Mouse (Mus musculus) lung, postnatal 0 days (tissue): ENCODE results near the gene Ndufs7. TPM values are rescaled to one million over a fixed set of nuclear protein-coding genes. Genes with fewer than 3 reads are reported as not detected.
A peak's percentile ranks its signal among the peaks of the same experiment; 100 is the strongest.

ENCODE experiments used
- ATAC-seq: fragments of 200-750 bp; cut with Nextera tagmentation; 2 replicates; pipeline ENCODE4 v1.8.0; 2017; ENCODE audit warnings: moderate library complexity
- DNase-seq: peaks from one replicate; pipeline ENCODE4 v3.0.0-alpha.2; 2016; ENCODE audit warnings: low spot score
- H3K27ac ChIP-seq: fragments of 300-500 bp; sonication (generic); 2 replicates; pipeline ENCODE4 v1.5.1; 2014; ENCODE audit warnings: antibody characterized with exemption, mild to moderate bottlenecking, low read length, mixed read lengths
- H3K27me3 ChIP-seq: fragments of 300-500 bp; sonication (generic); replicated peaks from 2 replicates; pipeline ENCODE4 v1.6.1; 2014; ENCODE audit warnings: low read length, mixed read lengths; ENCODE audit not compliant: insufficient read depth
- H3K36me3 ChIP-seq: fragments of 300-500 bp; sonication (generic); 2 replicates; pipeline ENCODE4 v1.6.1; 2014; ENCODE audit warnings: low read length, mixed read lengths; ENCODE audit not compliant: insufficient read depth
- H3K4me1 ChIP-seq: fragments of 300-500 bp; sonication (generic); 2 replicates; pipeline ENCODE4 v1.6.1; 2014; ENCODE audit warnings: antibody characterized with exemption, low read depth, low read length, mixed read lengths; ENCODE audit not compliant: insufficient read depth
- H3K4me2 ChIP-seq: fragments of 300-500 bp; sonication (generic); replicated peaks from 2 replicates; pipeline ENCODE4 v1.6.1; 2014; ENCODE audit warnings: low read depth, mild to moderate bottlenecking, low read length, moderate library complexity, mixed read lengths
- H3K4me3 ChIP-seq: fragments of 300-500 bp; sonication (generic); 2 replicates; pipeline ENCODE4 v1.5.1; 2014; ENCODE audit warnings: low read depth, low read length
- H3K9ac ChIP-seq: fragments of 300-500 bp; sonication (generic); replicated peaks from 2 replicates; pipeline ENCODE4 v1.6.1; 2014; ENCODE audit warnings: low read depth, mild to moderate bottlenecking
- H3K9me3 ChIP-seq: fragments of 300-500 bp; sonication (generic); 2 replicates; pipeline ENCODE4 v1.6.1; 2016; ENCODE audit warnings: low read length, mixed read lengths
- CTCF ChIP-seq: IDR thresholded peaks from 2 replicates; pipeline ENCODE4 v1.5.1; 2016; ENCODE audit warnings: antibody characterized with exemption, mild to moderate bottlenecking
- EP300 ChIP-seq: IDR thresholded peaks from 2 replicates; pipeline ENCODE4 v1.6.1; 2016; ENCODE audit warnings: antibody characterized with exemption, mild to moderate bottlenecking, control low read depth
- WGBS: fragments of 180-500 bp; shearing (Covaris S2); extraction: QIAGEN DNeasy Blood & Tissue Kit; methylation state at CpG from one replicate; pipeline ENCODE4 v1.1.7; 2014; 5-methylcytosine and 5-hydroxymethylcytosine counted together
- microRNA-seq: library from miRNA; unstranded; fragments of <30 nt; microRNA quantifications from one replicate; pipeline ENCODE4, GENCODE M21; 2016
- polyA plus RNA-seq: library from polyadenylated mRNA; unstranded; fragments of >200 nt; fragmentation: Nextera tagmentation; extraction: Ambion mirVana; gene quantifications from 2 replicates; pipeline ENCODE4 v1.2.1, GENCODE M21; 2015

The Ndufs7 gene
- polyA plus RNA-seq, 1 experiment from 2014 or later: 327 TPM

DNA sequence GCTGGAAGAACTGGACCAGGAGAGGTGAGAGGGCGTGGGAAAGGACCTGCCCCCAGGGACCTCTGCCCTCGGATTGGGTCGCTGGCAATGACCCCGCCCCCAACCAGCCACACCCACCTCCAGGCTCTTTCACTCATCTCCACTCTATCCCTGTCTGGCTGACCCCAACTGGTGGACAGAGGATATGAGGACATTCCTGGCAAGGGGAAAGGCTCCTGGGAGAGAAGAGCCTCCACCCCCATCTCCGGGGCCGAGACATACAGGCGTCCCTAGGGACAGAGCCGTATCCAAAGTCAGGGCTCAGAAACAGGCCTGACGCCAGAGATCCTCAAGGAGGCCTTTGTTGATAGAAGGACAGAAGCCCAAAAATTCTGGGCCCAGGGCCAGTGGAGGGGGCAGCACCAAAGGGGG lies 53.6 kb downstream of the Ndufs7 start:
- Histone ChIP-seq H3K4me1 (peaks cover 5% of the 10 kb centered on the region; the same call in 1 of the 2 replicates), H3K27me3 (peaks cover 38% of the 10 kb centered on the region), H3K4me3 (no peak overlapping the region), H3K4me2 (0 out of 2 replicates have a peak overlapping the region, but pooled peaks have one; percentile 14), H3K9ac (no peak overlapping the region), H3K36me3 (no peaks in the 10 kb centered on the region), H3K9me3 (no peaks in the 10 kb centered on the region), H3K27ac (peak overlapping the region; percentile 54)
- DNase-seq (peak; percentile 93), ATAC-seq (peak; percentile 91)
- 5% methylated on average over 9 of the region's 9 CpGs for WGBS
- TF ChIP-seq CTCF: no peak; the same call in 1 of the 2 replicates
- TF ChIP-seq EP300: peak; percentile 45; the same call in 1 of the 2 replicates

DNA sequence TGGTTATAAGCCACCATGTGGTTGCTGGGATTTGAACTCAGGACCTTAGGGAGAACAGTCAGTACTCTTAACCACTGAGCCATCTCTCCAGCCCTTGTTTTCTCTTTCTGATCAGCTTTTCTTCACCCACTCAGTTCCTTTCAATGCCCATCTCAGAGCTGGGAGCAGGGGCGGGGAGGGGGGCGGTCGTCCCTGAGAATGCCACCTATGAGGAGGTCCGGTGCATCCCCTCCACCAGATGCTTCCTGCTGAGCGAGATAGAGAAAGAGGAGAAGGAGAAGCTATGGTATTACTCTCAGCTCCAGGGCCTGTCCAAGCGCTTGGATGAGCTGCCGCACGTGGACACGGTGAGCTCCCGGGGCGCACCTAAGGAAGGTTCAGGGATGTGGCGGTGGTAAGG lies 55.5 kb downstream of the Ndufs7 start:
- H3K4me3 ChIP-seq: no peak overlapping the region
- no peaks in the 10 kb centered on the region for H3K36me3 ChIP-seq
- peaks cover 23% of the 10 kb centered on the region for H3K27me3 ChIP-seq
- H3K9me3 ChIP-seq: no peaks in the 10 kb centered on the region
- H3K27ac ChIP-seq: no peak overlapping the region
- no peak for ATAC-seq
- 20% methylated on average over 12 of the region's 12 CpGs for WGBS
- no peak for DNase-seq
- H3K4me1 ChIP-seq: peaks cover 5% of the 10 kb centered on the region; the same call in 1 of the 2 replicates
- TF ChIP-seq EP300 (no peak), CTCF (no peak)
- H3K4me2 ChIP-seq: no peak overlapping the region
- H3K9ac ChIP-seq: no peak overlapping the region

DNA sequence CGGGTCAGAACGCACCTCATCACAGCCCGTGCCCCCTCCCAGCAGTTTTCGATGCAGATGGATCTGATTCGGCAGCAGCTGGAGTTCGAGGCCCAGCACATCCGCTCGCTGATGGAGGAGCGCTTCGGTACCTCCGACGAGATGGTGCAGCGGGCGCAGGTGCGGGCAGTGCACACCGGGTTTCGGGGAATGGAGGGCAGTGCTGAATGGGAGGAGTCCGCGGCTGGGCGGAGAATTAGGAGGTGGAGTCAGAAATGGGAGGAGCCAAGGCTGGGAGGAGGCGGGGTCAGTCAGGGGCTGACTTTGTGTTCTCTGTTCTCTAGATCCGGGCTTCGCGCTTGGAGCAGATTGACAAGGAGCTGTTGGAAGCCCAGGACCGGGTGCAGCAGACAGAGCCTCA lies 55.9 kb downstream of the Ndufs7 start:
- WGBS: 8% methylated on average over 25 of the region's 25 CpGs
- no peak overlapping the region for H3K27ac ChIP-seq
- no peak overlapping the region for H3K9ac ChIP-seq
- H3K9me3 ChIP-seq: no peaks in the 10 kb centered on the region
- DNase-seq (no peak), ATAC-seq (no peak)
- H3K27me3 ChIP-seq: peaks cover 19% of the 10 kb centered on the region
- no peaks in the 10 kb centered on the region for H3K36me3 ChIP-seq
- no peak overlapping the region for H3K4me3 ChIP-seq
- no peak overlapping the region for H3K4me2 ChIP-seq
- peaks cover 5% of the 10 kb centered on the region; the same call in 1 of the 2 replicates for H3K4me1 ChIP-seq
- TF ChIP-seq EP300 (no peak), CTCF (no peak)

Small RNA genes within 50 kb of the gene (microRNA-seq; reads per million reads assigned to microRNA genes)
- gene Mir6911: 1.5 reads per million

Other genes starting within 250 kb of the Ndufs7 start
- 20.1 and 22.2 TPM in 2 replicates for gene Arhgap45, start 232.5 kb upstream of the Ndufs7 start, polyA plus RNA-seq
- gene Polr2e, start 209.3 kb upstream of the Ndufs7 start, polyA plus RNA-seq: 178 and 202 TPM in 2 replicates
- gene Gpx4, start 202.0 kb upstream of the Ndufs7 start, polyA plus RNA-seq: 1,058 and 1,082 TPM in 2 replicates
- gene Sbno2, start 143.6 kb upstream of the Ndufs7 start, polyA plus RNA-seq: 17.5 and 26.4 TPM in 2 replicates
- gene Stk11, start 133.3 kb upstream of the Ndufs7 start, polyA plus RNA-seq: 19.0 and 19.8 TPM in 2 replicates
- gene Atp5d, start 110.5 kb upstream of the Ndufs7 start, polyA plus RNA-seq: 463 and 491 TPM in 2 replicates
- 5.1 and 5.5 TPM in 2 replicates for gene Cbarp, start 108.3 kb upstream of the Ndufs7 start, polyA plus RNA-seq
- 13.2 and 14.2 TPM in 2 replicates for gene Midn, start 100.8 kb upstream of the Ndufs7 start, polyA plus RNA-seq
- gene Cirbp, start 83.1 kb upstream of the Ndufs7 start, polyA plus RNA-seq: 203 and 305 TPM in 2 replicates
- 10.4 and 11.7 TPM in 2 replicates for gene 1600002K03Rik, start 76.2 kb upstream of the Ndufs7 start, polyA plus RNA-seq
- 5.1 and 6.9 TPM in 2 replicates for gene Efna2, start 69.6 kb upstream of the Ndufs7 start, polyA plus RNA-seq
- gene Mum1, start 22.7 kb upstream of the Ndufs7 start, polyA plus RNA-seq: 34.0 and 36.9 TPM in 2 replicates
- gene Gamt, start 11.9 kb downstream of the Ndufs7 start, polyA plus RNA-seq: 23.5 and 25.4 TPM in 2 replicates
- gene Dazap1, start 12.4 kb downstream of the Ndufs7 start, polyA plus RNA-seq: 37.8 and 38.1 TPM in 2 replicates
- 651 and 741 TPM in 2 replicates for gene Rps15, start 43.3 kb downstream of the Ndufs7 start, polyA plus RNA-seq
- gene Apc2, start 46.9 kb downstream of the Ndufs7 start, polyA plus RNA-seq: 0.57 and 0.85 TPM in 2 replicates
- gene 2310011J03Rik, start 71.4 kb downstream of the Ndufs7 start, polyA plus RNA-seq: 58.4 and 64.8 TPM in 2 replicates
- 3.4 and 3.7 TPM in 2 replicates for gene Pcsk4, start 80.4 kb downstream of the Ndufs7 start, polyA plus RNA-seq
- gene Reep6, start 80.8 kb downstream of the Ndufs7 start, polyA plus RNA-seq: 15.4 and 17.6 TPM in 2 replicates
- 6.4 and 7.3 TPM in 2 replicates for gene Adamtsl5, start 99.3 kb downstream of the Ndufs7 start, polyA plus RNA-seq
- 1.00 and 1.0 TPM in 2 replicates for gene Plk5, start 107.3 kb downstream of the Ndufs7 start, polyA plus RNA-seq
- gene Mex3d, start 138.5 kb downstream of the Ndufs7 start, polyA plus RNA-seq: 6.0 and 6.3 TPM in 2 replicates
- 90.6 and 90.7 TPM in 2 replicates for gene Mbd3, start 150.4 kb downstream of the Ndufs7 start, polyA plus RNA-seq
- gene Uqcr11, start 157.7 kb downstream of the Ndufs7 start, polyA plus RNA-seq: 511 and 651 TPM in 2 replicates
- 34.7 and 36.2 TPM in 2 replicates for gene Tcf3, start 184.5 kb downstream of the Ndufs7 start, polyA plus RNA-seq
- not detected in 2 replicates for gene Onecut3, start 245.7 kb downstream of the Ndufs7 start, polyA plus RNA-seq